Mouse (Mus musculus) intestine, embryonic 14.5 days (tissue): ENCODE data around the gene Spast. TPM values are rescaled to one million over a fixed set of nuclear protein-coding genes. Genes with fewer than 3 reads are reported as not detected.

Experiments
- ATAC-seq: fragments of 200-750 bp; cut with Nextera tagmentation; replicated peaks from 2 replicates; pipeline ENCODE4 v1.8.0; 2017; ENCODE audit warnings: low read depth, moderate number of reproducible peaks, moderate TSS enrichment, moderate library complexity; ENCODE audit not compliant: low FRiP score, low TSS enrichment
- DNase-seq: peaks from one replicate; pipeline ENCODE4 v3.0.0-alpha.2; 2018; ENCODE audit warnings: low spot score
- H3K27ac ChIP-seq: fragments of 300-500 bp; sonication (generic); 2 replicates; pipeline ENCODE4 v1.5.1; 2014; ENCODE audit warnings: low read depth, mild to moderate bottlenecking, control low read depth
- H3K27me3 ChIP-seq: fragments of 300-500 bp; sonication (generic); replicated peaks from 2 replicates; pipeline ENCODE4 v1.6.1; 2014; ENCODE audit warnings: low read length, control low read depth; ENCODE audit not compliant: control insufficient read depth, insufficient read depth
- H3K36me3 ChIP-seq: fragments of 300-500 bp; sonication (generic); 2 replicates; pipeline ENCODE4 v1.6.1; 2014; ENCODE audit warnings: low read length, control low read depth; ENCODE audit not compliant: control insufficient read depth, insufficient read depth
- H3K4me1 ChIP-seq: fragments of 300-500 bp; sonication (generic); replicated peaks from 2 replicates; pipeline ENCODE4 v1.6.1; 2014; ENCODE audit warnings: low read length, control low read depth, mixed read lengths; ENCODE audit not compliant: control insufficient read depth, insufficient read depth
- H3K4me2 ChIP-seq: fragments of 300-500 bp; sonication (generic); 2 replicates; pipeline ENCODE4 v1.6.1; 2014; ENCODE audit warnings: low read length
- H3K4me3 ChIP-seq: fragments of 300-500 bp; sonication (generic); 2 replicates; pipeline ENCODE4 v1.5.1; 2014; ENCODE audit warnings: low read depth, low read length, control low read depth, mixed read lengths
- H3K9ac ChIP-seq: fragments of 300-500 bp; sonication (generic); 2 replicates; pipeline ENCODE4 v1.6.1; 2014; ENCODE audit warnings: mild to moderate bottlenecking, low read length
- H3K9me3 ChIP-seq: fragments of 300-500 bp; sonication (generic); 2 replicates; pipeline ENCODE4 v1.6.1; 2016; ENCODE audit warnings: low read length, control low read depth; ENCODE audit not compliant: control insufficient read depth
- WGBS: fragments of 180-500 bp; shearing (Covaris S2); extraction: QIAGEN DNeasy Blood & Tissue Kit; methylation state at CpG from one replicate; pipeline ENCODE4 v1.1.7; 2014; 5-methylcytosine and 5-hydroxymethylcytosine counted together
- polyA plus RNA-seq: library from polyadenylated mRNA; unstranded; fragments of >200 nt; fragmentation: Nextera tagmentation; extraction: Ambion mirVana; gene quantifications from 2 replicates; pipeline ENCODE4 v1.2.1, GENCODE M21; 2014

The Spast gene
- polyA plus RNA-seq = 17.3 and 19.3 TPM in 2 replicates

- ATAC-seq = peak; percentile 90
- peak within 1 kb of the TSS; percentile 97 for H3K4me3 ChIP-seq
- peak within 1 kb of the TSS; percentile 94 for H3K9ac ChIP-seq
- H3K4me1 ChIP-seq = peaks cover 25% of the 10 kb centered on the region
- no peaks in the 10 kb centered on the region for H3K9me3 ChIP-seq
- peak within 1 kb of the TSS; percentile 79 for H3K4me2 ChIP-seq
- H3K36me3 ChIP-seq = no peaks in the 10 kb centered on the region
- no peaks in the 10 kb centered on the region for H3K27me3 ChIP-seq
- DNase-seq = peak; percentile 87
- H3K27ac ChIP-seq = peak within 1 kb of the TSS; percentile 95
- WGBS = under 1% methylated on average over 75 of the region's 90 CpGs
These were observed at the start of gene Spast for GRCm38 (mm10) chr17:74338937-74339804. Gene Spast, plus strand, starts transcription at chr17:74338987.

GRCm38 (mm10) chr17:74290198-74290597 is 48.6 kb upstream of the Spast start:
- Histone ChIP-seq H3K27me3 (no peaks in the 10 kb centered on the region), H3K4me2 (no peak overlapping the region), H3K9ac (no peak overlapping the region), H3K4me1 (peaks cover 12% of the 10 kb centered on the region), H3K27ac (no peak overlapping the region), H3K36me3 (no peaks in the 10 kb centered on the region), H3K9me3 (no peaks in the 10 kb centered on the region), H3K4me3 (no peak overlapping the region)
- 79% methylated on average over 3 of the region's 3 CpGs for WGBS
- no peak for DNase-seq
- no peak for ATAC-seq

DNA sequence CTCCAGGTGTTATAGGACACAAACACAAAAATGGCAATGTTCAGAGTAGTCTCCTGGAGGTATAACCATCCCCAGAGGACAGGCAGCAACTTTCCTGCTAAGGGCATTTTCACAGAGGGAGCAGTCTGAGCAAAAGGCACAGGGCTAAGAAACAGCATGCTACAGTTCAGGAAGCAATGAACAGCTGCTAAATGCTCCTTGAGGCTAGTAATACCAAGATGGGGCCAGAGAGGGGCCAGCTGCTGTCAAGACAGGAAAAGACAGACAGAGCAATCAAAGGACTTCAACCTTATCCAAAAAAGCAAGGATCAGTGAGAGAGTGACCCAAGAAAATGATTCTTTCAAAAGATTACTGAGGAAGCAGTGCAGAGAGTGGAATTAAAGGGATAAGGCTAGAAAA is 47.9 kb upstream of the Spast start:
- H3K27ac ChIP-seq = no peak overlapping the region
- DNase-seq (no peak), ATAC-seq (no peak)
- no peak overlapping the region for H3K4me2 ChIP-seq
- no peak overlapping the region for H3K4me3 ChIP-seq
- H3K27me3 ChIP-seq = no peaks in the 10 kb centered on the region
- no peaks in the 10 kb centered on the region for H3K36me3 ChIP-seq
- peaks cover 12% of the 10 kb centered on the region for H3K4me1 ChIP-seq
- H3K9ac ChIP-seq = no peak overlapping the region
- H3K9me3 ChIP-seq = no peaks in the 10 kb centered on the region

GRCm38 (mm10) chr17:74291640-74292361 is 47.0 kb upstream of the Spast start:
- DNase-seq = no peak
- 81% methylated on average over 4 of the region's 4 CpGs for WGBS
- Histone ChIP-seq H3K9me3 (no peaks in the 10 kb centered on the region), H3K27me3 (no peaks in the 10 kb centered on the region), H3K4me2 (no peak overlapping the region), H3K27ac (no peak overlapping the region), H3K4me3 (no peak overlapping the region), H3K9ac (no peak overlapping the region), H3K36me3 (no peaks in the 10 kb centered on the region), H3K4me1 (peaks cover 12% of the 10 kb centered on the region)
- no peak for ATAC-seq

- WGBS = 1% methylated on average over 18 of the region's 18 CpGs
These were observed 44.9 kb upstream of the Spast start for GRCm38 (mm10) chr17:74293687-74294425.

DNA sequence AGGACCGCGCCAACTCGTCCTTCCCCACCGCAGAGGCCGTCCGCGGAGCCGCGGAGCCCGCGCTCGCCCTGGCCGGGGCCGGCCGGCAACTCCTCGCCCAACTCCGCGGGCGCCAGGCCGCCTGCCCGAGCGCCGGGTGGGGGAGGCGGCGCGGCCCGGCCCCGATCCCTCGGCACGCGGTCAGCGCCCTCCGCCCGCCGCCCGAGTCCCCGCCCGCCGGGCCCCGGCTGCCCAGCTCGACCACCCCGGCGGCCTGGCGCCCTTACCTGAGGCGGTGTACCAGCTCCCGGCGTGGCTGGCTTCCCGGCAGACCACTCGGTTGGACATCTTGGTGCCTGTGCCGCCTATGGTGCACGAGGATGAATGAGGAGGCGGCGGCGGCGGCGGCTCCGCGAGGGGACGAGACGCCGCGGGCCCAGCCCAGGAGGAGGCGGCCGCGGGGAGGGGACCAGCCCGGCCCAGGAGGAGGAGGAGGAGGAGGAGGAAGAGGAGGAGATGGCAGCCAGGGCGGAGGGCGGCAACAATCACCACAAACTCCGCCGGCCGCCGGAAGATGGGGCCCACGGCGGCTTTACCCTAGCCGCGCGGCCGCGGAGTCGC is 44.3 kb upstream of the Spast start:
- under 1% methylated on average over 58 of the region's 80 CpGs for WGBS
- H3K36me3 ChIP-seq = peaks cover 12% of the 10 kb centered on the region
- peak overlapping the region; percentile 89 for H3K9ac ChIP-seq
- no peaks in the 10 kb centered on the region for H3K9me3 ChIP-seq
- peak overlapping the region; percentile 50 for H3K4me2 ChIP-seq
- peaks cover 12% of the 10 kb centered on the region for H3K4me1 ChIP-seq
- H3K27ac ChIP-seq = peak overlapping the region; percentile 98
- no peaks in the 10 kb centered on the region for H3K27me3 ChIP-seq
- peak; percentile 88 for ATAC-seq
- DNase-seq = peak; percentile 89
- H3K4me3 ChIP-seq = peak overlapping the region; percentile 88

More at GRCm38 (mm10) chr17:74293687-74294425, 44.9 kb upstream of the Spast start:
- H3K4me2 ChIP-seq = peak overlapping the region; percentile 50
- H3K27ac ChIP-seq = peak overlapping the region; percentile 98
- H3K36me3 ChIP-seq = peaks cover 6% of the 10 kb centered on the region
- H3K9ac ChIP-seq = peak overlapping the region; percentile 89
- ATAC-seq (no peak), DNase-seq (peak; percentile 83)
- peak overlapping the region; percentile 88 for H3K4me3 ChIP-seq
- H3K9me3 ChIP-seq = no peaks in the 10 kb centered on the region
- peaks cover 12% of the 10 kb centered on the region for H3K4me1 ChIP-seq
- no peaks in the 10 kb centered on the region for H3K27me3 ChIP-seq

DNA sequence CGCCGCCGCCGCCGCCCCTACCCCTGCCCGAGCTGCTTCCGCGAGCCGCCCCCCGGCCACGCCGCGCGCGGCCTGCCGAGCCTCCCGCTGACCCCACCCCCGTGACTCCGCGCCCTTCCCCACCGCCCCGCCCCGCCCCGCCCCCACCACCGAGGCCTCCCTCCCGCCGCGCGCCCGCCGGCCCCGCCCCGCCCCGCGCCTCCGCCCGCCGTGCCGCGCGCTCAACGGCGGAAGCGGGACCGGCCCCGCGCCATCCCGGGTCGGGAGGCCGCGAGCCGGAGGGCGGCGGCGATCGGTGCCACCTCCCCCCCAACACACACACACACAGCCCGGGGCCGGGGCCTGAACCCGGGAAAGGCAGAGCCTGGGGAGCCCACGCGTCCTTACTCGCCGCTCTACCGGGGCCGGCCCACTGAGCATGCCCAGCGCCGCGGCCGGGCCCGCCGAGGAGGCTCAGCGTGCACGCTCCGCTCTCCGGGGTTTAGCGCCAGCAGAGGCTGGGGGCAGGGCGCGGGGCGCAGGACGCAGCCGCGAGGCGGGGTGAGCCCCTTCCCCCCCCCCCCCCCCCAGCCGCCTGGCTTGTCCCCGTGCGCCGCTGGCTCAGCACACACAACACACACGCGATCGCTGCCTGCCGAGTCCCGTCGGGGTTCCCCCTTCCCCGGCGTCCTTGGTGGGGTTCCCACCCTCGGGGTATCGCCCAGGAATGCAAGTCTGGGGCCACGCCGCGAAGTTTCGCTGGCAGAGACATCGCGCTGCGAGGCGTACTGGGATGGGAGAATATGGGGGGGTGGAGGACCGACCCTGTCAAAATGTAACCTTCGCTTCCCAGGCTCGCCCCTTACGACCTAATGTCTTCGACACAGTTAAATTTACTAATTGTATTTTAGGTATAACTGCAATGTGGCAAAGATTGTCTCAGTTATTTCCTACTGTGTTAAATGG is 43.5 kb upstream of the Spast start, which contains the start of gene Memo1:
Gene Memo1, minus strand, starts transcription at position 496 of the 945 bp plus-strand sequence.
- DNase-seq (peak; percentile 89), ATAC-seq (peak; percentile 91)
- H3K4me3 ChIP-seq = peak within 1 kb of the TSS; percentile 88
- WGBS = under 1% methylated on average over 50 of the region's 110 CpGs
- no peaks in the 10 kb centered on the region for H3K27me3 ChIP-seq
- no peaks in the 10 kb centered on the region for H3K9me3 ChIP-seq
- H3K4me1 ChIP-seq = peaks cover 12% of the 10 kb centered on the region
- H3K27ac ChIP-seq = peak within 1 kb of the TSS; percentile 98
- H3K4me2 ChIP-seq = peak within 1 kb of the TSS; percentile 66
- peaks cover 19% of the 10 kb centered on the region for H3K36me3 ChIP-seq
- peak within 1 kb of the TSS; percentile 89 for H3K9ac ChIP-seq
